ENCODE assay signal across 10 mouse cellular contexts in genomic region chr9:64397108-64397507, GRCm38 (mm10). TPM values are rescaled to one million over a fixed set of nuclear protein-coding genes. Genes with fewer than 3 reads are reported as not detected.
DNase-seq lines count a peak whose midpoint lies in the region; ATAC-seq and TF ChIP-seq lines count a peak whose summit lies in the region.
"Had no signal": no experiment of that assay in that cellular context is flagged by ENCODE, and none has a peak within 500 bp of the region (broad histone marks: within the 10 kb centered on the region; RNA-seq: fewer than 3 reads in every experiment).

No protein-coding gene starts in this region.

- no peak overlapping the region for H3K9ac ChIP-seq in intestine, embryonic 16.5 days (ENCODE audit: low read depth, low read length)
- H3K9ac ChIP-seq in intestine, embryonic 15.5 days, result no peak overlapping the region
- H3K9ac ChIP-seq: embryonic facial prominence, embryonic 15.5 days; stomach, embryonic 15.5 days had no signal

- H3K27ac ChIP-seq in intestine, embryonic 16.5 days (ENCODE audit: low read length), result no peak overlapping the region
- H3K27ac ChIP-seq in intestine, embryonic 15.5 days, result no peak overlapping the region
- H3K27ac ChIP-seq in bone marrow macrophage, adult 2 months (ENCODE audit: insufficient read depth, low read depth, low read length), result no peak overlapping the region
- H3K27ac ChIP-seq: embryonic facial prominence, embryonic 15.5 days; stomach, embryonic 15.5 days had no signal

- H3K4me3 ChIP-seq in intestine, embryonic 16.5 days (ENCODE audit: low read length), result no peak overlapping the region
- no peak overlapping the region for H3K4me3 ChIP-seq in intestine, embryonic 15.5 days (replicated peaks)
- no peak overlapping the region for H3K4me3 ChIP-seq in bone marrow macrophage, adult 2 months (ENCODE audit: insufficient read depth, low read length)
- H3K4me3 ChIP-seq: embryonic facial prominence, embryonic 15.5 days; stomach, embryonic 15.5 days had no signal

- 38% methylated on average over 1 of the region's 1 CpGs for WGBS in intestine, embryonic 16.5 days
- 20% methylated on average over 1 of the region's 1 CpGs for WGBS in intestine, embryonic 15.5 days

- TF ChIP-seq CTCF in bone marrow macrophage, adult 2 months (IDR thresholded peaks at IDR 0.05; ENCODE audit: low read depth, low read length), result peak; percentile 38; the same call in 1 of the 2 replicates

- peak; percentile 5 for DNase-seq in CD4-positive, CD25-positive, alpha-beta regulatory T cell, adult 2 months (ENCODE audit: low read depth, low spot score)
- DNase-seq in kidney, postnatal 36 days, result peak; percentile 11 to 74
- peak; percentile 60 for DNase-seq in testis, postnatal 10 days (ENCODE audit: low spot score)

- no peak for TF ChIP-seq POLR2A in bone marrow macrophage, adult 2 months (IDR thresholded peaks at IDR 0.05; ENCODE audit: borderline replicate concordance, low read depth, low read length)

- no peaks in the 10 kb centered on the region for H3K9me3 ChIP-seq in intestine, embryonic 16.5 days (ENCODE audit: control insufficient read depth, low read length)
- H3K9me3 ChIP-seq in intestine, embryonic 15.5 days, result no peaks in the 10 kb centered on the region
- H3K9me3 ChIP-seq: embryonic facial prominence, embryonic 15.5 days; stomach, embryonic 15.5 days had no signal

- peaks cover 2% of the 10 kb centered on the region; the same call in 1 of the 2 replicates for H3K4me1 ChIP-seq in intestine, embryonic 16.5 days (ENCODE audit: control insufficient read depth, insufficient read depth, low read length)
- 0 out of 2 replicates have a peak, but pooled peaks cover 2% of the 10 kb centered on the region for H3K4me1 ChIP-seq in intestine, embryonic 15.5 days (replicated peaks)
- H3K4me1 ChIP-seq in bone marrow macrophage, adult 2 months (ENCODE audit: control insufficient read depth, insufficient read depth, low read length), result no peaks in the 10 kb centered on the region
- H3K4me1 ChIP-seq: stomach, embryonic 15.5 days had no signal

- no peaks in the 10 kb centered on the region for H3K36me3 ChIP-seq in intestine, embryonic 16.5 days (ENCODE audit: control insufficient read depth, insufficient read depth, low read length)
- no peaks in the 10 kb centered on the region for H3K36me3 ChIP-seq in intestine, embryonic 15.5 days
- H3K36me3 ChIP-seq: embryonic facial prominence, embryonic 15.5 days; stomach, embryonic 15.5 days had no signal

- H3K4me2 ChIP-seq in intestine, embryonic 16.5 days (ENCODE audit: low read depth, low read length), result no peak overlapping the region
- no peak overlapping the region for H3K4me2 ChIP-seq in intestine, embryonic 15.5 days (replicated peaks)
- H3K4me2 ChIP-seq: embryonic facial prominence, embryonic 15.5 days; stomach, embryonic 15.5 days had no signal

- no peak for ATAC-seq in CD4-positive, CD25-positive, alpha-beta regulatory T cell, adult 4 months
- peak; percentile 42; the same call in 1 of the 2 replicates for ATAC-seq in intestine, embryonic 16.5 days
- ATAC-seq in intestine, embryonic 15.5 days, result no peak
- no peak for ATAC-seq in megakaryocyte, adult 5-6 weeks (ENCODE audit: poor library complexity, severe bottlenecking)

- H3K27me3 ChIP-seq in intestine, embryonic 16.5 days (replicated peaks; ENCODE audit: control insufficient read depth, insufficient read depth, low read length), result no peaks in the 10 kb centered on the region
- no peaks in the 10 kb centered on the region for H3K27me3 ChIP-seq in intestine, embryonic 15.5 days (replicated peaks)
- H3K27me3 ChIP-seq: embryonic facial prominence, embryonic 15.5 days had no signal

RNA-seq across cellular contexts. Expression of gene Megf11, which starts 11.7 kb away (rescaled TPM):
- polyA plus RNA-seq in CD4-positive, CD25-positive, alpha-beta regulatory T cell, adult 4 months (2017; shearing (Covaris generic)), result under 1 TPM; 0.11 to 0.36 TPM
- 0.71 and 0.76 TPM in 2 replicates for polyA plus RNA-seq in intestine, embryonic 16.5 days (2015; fragmentation: Nextera tagmentation; extraction: Ambion mirVana)
- polyA plus RNA-seq in intestine, embryonic 15.5 days (2015; fragmentation: Nextera tagmentation; extraction: Ambion mirVana), result 0.89 and 1.3 TPM in 2 replicates
- not detected in 2 replicates for polyA plus RNA-seq in bone marrow macrophage, adult 2 months (2012; ENCODE audit: insufficient read depth, insufficient read length, missing spikeins)
- 0.04 TPM in 1 of 2 replicates, not detected in the other for total RNA-seq in megakaryocyte, adult 5-6 weeks (2015)
- 0.04 TPM in 1 of 2 replicates, not detected in the other for total RNA-seq in megakaryocyte, adult 5-6 weeks (2017)

RNA-seq across cellular contexts. Expression of gene Dis3l, which starts 56.0 kb away (rescaled TPM):
- 10 to 100 TPM in 1 of 2 experiments, 1 to 10 TPM in 1; 9.4 to 12.5 TPM for polyA plus RNA-seq in CD4-positive, CD25-positive, alpha-beta regulatory T cell, adult 4 months (2017; shearing (Covaris generic))
- 20.3 and 21.4 TPM in 2 replicates for polyA plus RNA-seq in intestine, embryonic 16.5 days (2015; fragmentation: Nextera tagmentation; extraction: Ambion mirVana)
- 19.3 and 19.8 TPM in 2 replicates for polyA plus RNA-seq in intestine, embryonic 15.5 days (2015; fragmentation: Nextera tagmentation; extraction: Ambion mirVana)
- 13.2 and 14.7 TPM in 2 replicates for polyA plus RNA-seq in bone marrow macrophage, adult 2 months (2012; ENCODE audit: insufficient read depth, insufficient read length, missing spikeins)
- total RNA-seq in megakaryocyte, adult 5-6 weeks (2015), result 10.7 and 15.0 TPM in 2 replicates
- total RNA-seq in megakaryocyte, adult 5-6 weeks (2017), result 21.9 and 23.4 TPM in 2 replicates

Comparison
In these comparisons a context has a peak if more than half of its experiments do, and no peak if none do; other contexts are left out.
1. DNase-seq: peak in every context shown above with its lines; median percentile 60 in testis, postnatal 10 days; 42 in kidney, postnatal 36 days; 5 in CD4-positive, CD25-positive, alpha-beta regulatory T cell, adult 2 months.